Mouse (Mus musculus): ENCODE measurements around the gene Calr4. TPM values are rescaled to one million over a fixed set of nuclear protein-coding genes. Genes with fewer than 3 reads are reported as not detected.

The Calr4 gene
- polyA plus RNA-seq, 1 experiment from 2014 or later, result 0.46 TPM

GRCm38 (mm10) chr4:109238428-109239268, 4.4 kb downstream of the Calr4 start:
- H3K27ac ChIP-seq (replicated peaks), result no peak overlapping the region
- no peaks in the 10 kb centered on the region for H3K36me3 ChIP-seq
- no peak overlapping the region for H3K4me3 ChIP-seq
- H3K4me1 ChIP-seq, result peaks cover 3% of the 10 kb centered on the region; the same call in 1 of the 2 replicates
- H3K27me3 ChIP-seq, result no peaks in the 10 kb centered on the region
- no peak overlapping the region for H3K9ac ChIP-seq (replicated peaks)
- no peak overlapping the region for H3K4me2 ChIP-seq (replicated peaks)
- no peaks in the 10 kb centered on the region for H3K9me3 ChIP-seq
- WGBS, result 88% methylated on average over 24 of the region's 24 CpGs
- no peak for ATAC-seq (ENCODE audit: low FRiP score, low read depth)

DNA sequence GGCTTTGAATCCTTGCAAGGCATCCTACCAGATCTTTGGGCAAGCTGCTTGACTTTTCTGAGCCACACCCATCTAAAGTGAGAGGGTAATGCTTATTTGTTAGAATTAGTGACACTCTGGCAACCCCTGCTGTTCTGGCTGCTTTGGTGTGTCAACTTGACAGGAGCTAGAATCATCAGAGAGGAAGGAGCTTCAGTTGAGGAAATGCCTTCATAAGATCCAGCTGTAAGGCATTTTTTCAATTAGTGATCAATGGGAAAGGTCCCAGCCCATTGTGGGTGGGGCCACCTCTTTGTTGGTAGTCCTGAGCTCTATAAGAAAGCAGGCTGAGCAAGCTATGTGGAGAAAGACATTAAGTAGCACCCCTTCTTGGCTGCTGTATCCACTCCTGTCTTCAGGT, 6.9 kb downstream of the Calr4 start:
- H3K36me3 ChIP-seq, result no peaks in the 10 kb centered on the region
- no peak for ATAC-seq (ENCODE audit: low FRiP score, low read depth)
- no peaks in the 10 kb centered on the region for H3K27me3 ChIP-seq
- H3K9me3 ChIP-seq, result no peaks in the 10 kb centered on the region
- no peak overlapping the region for H3K4me3 ChIP-seq
- peaks cover 3% of the 10 kb centered on the region; the same call in 1 of the 2 replicates for H3K4me1 ChIP-seq
- H3K9ac ChIP-seq (replicated peaks), result no peak overlapping the region
- H3K27ac ChIP-seq (replicated peaks), result no peak overlapping the region
- no peak overlapping the region for H3K4me2 ChIP-seq (replicated peaks)

GRCm38 (mm10) chr4:109241934-109242333, 7.6 kb downstream of the Calr4 start:
- Histone ChIP-seq H3K36me3 (no peaks in the 10 kb centered on the region), H3K27me3 (no peaks in the 10 kb centered on the region), H3K4me2 (replicated peaks) (no peak overlapping the region), H3K27ac (replicated peaks) (no peak overlapping the region), H3K9me3 (no peaks in the 10 kb centered on the region), H3K9ac (replicated peaks) (no peak overlapping the region), H3K4me1 (no peaks in the 10 kb centered on the region), H3K4me3 (no peak overlapping the region)
- WGBS, result 85% methylated on average over 4 of the region's 4 CpGs
- ATAC-seq (ENCODE audit: low FRiP score, low read depth), result no peak

DNA sequence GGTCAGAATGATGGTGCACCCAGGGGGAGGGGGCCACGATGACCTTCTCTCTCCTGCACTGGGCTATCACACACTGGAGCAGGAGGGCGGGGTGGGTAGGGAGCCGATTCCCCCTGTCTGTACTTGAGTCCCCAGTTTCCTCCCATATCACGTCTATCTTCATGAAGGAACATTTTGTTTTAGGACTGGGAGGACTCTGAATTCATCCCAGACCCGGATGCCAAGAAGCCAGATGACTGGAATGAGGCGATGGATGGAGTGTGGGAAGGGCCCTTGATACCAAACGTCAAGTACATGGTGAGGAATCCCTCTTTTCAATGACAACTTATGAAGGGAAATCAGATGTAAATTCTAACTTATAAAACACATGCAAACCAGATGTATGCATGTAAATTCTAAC, 10.2 kb downstream of the Calr4 start:
- Histone ChIP-seq H3K27me3 (no peaks in the 10 kb centered on the region), H3K4me2 (replicated peaks) (no peak overlapping the region), H3K9me3 (no peaks in the 10 kb centered on the region), H3K9ac (replicated peaks) (no peak overlapping the region), H3K4me1 (no peaks in the 10 kb centered on the region), H3K27ac (replicated peaks) (no peak overlapping the region), H3K4me3 (no peak overlapping the region), H3K36me3 (no peaks in the 10 kb centered on the region)
- no peak for ATAC-seq (ENCODE audit: low FRiP score, low read depth)
- WGBS, result 90% methylated on average over 7 of the region's 7 CpGs

DNA sequence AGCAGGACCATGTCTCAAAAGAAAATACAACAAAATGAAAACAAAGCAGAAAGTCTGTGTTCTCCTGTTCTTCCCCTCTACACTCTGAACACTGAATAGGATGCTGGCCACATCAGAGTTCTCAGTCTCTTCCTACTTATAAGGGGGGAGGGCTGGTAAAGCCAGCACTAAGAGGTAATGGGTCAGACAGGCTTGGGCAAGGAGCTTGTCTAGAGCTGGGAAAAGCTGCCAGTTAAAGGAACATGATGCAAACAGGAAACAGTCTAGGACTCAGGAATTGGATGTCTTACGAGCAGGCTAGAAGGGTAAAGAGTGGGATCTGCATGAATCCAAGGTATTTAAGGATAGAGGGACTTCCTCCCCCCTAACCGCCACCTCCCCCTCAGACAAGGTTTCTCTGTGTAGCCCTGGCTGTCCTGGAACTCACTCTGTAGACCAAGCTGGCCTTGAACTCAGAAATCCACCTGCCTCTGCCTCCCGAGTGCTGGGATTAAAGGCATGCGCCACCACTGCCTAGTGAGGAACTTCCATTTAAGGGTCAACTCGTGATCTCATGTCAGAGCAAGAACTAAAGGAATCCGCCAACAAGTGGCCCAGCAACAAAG, 10.8 kb downstream of the Calr4 start:
- H3K9me3 ChIP-seq, result no peaks in the 10 kb centered on the region
- no peaks in the 10 kb centered on the region for H3K36me3 ChIP-seq
- H3K9ac ChIP-seq (replicated peaks), result no peak overlapping the region
- no peak for ATAC-seq (ENCODE audit: low FRiP score, low read depth)
- no peak overlapping the region for H3K27ac ChIP-seq (replicated peaks)
- H3K4me2 ChIP-seq (replicated peaks), result no peak overlapping the region
- H3K4me3 ChIP-seq, result no peak overlapping the region
- H3K4me1 ChIP-seq, result no peaks in the 10 kb centered on the region
- H3K27me3 ChIP-seq, result no peaks in the 10 kb centered on the region
- WGBS, result 88% methylated on average over 6 of the region's 6 CpGs

DNA sequence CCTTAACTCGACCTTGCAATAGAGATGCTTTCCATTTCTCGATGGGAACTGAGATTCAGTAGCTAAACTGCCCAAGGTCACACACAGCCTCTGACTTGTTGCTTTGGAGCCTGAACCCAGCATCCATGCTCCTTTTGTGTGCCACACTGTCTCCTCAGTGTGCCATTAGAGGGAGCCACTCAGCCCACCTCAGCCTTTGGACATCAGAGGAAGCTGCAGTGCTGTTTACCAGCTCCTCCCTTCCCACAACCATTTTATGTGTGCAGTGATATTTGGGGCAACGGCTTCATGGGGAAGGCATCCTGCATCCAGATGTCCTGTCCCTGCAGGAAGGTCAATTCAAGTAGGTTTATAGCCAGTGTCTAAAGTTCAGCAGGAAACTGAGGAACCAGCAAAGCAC, 17.3 kb downstream of the Calr4 start:
- H3K36me3 ChIP-seq, result no peaks in the 10 kb centered on the region
- H3K4me2 ChIP-seq (replicated peaks), result no peak overlapping the region
- H3K9me3 ChIP-seq, result no peaks in the 10 kb centered on the region
- no peak for ATAC-seq (ENCODE audit: low FRiP score, low read depth)
- 45% methylated on average over 3 of the region's 3 CpGs for WGBS
- H3K4me1 ChIP-seq, result no peaks in the 10 kb centered on the region
- H3K27ac ChIP-seq (replicated peaks), result no peak overlapping the region
- H3K27me3 ChIP-seq, result no peaks in the 10 kb centered on the region
- H3K4me3 ChIP-seq, result no peak overlapping the region
- H3K9ac ChIP-seq (replicated peaks), result no peak overlapping the region

GRCm38 (mm10) chr4:109252199-109252598, 17.9 kb downstream of the Calr4 start:
- Histone ChIP-seq H3K4me3 (no peak overlapping the region), H3K9ac (replicated peaks) (no peak overlapping the region), H3K27me3 (no peaks in the 10 kb centered on the region), H3K9me3 (no peaks in the 10 kb centered on the region), H3K27ac (replicated peaks) (no peak overlapping the region), H3K4me1 (no peaks in the 10 kb centered on the region), H3K36me3 (no peaks in the 10 kb centered on the region), H3K4me2 (replicated peaks) (no peak overlapping the region)
- no peak for ATAC-seq (ENCODE audit: low FRiP score, low read depth)
- WGBS, result 85% methylated on average over 4 of the region's 4 CpGs

DNA sequence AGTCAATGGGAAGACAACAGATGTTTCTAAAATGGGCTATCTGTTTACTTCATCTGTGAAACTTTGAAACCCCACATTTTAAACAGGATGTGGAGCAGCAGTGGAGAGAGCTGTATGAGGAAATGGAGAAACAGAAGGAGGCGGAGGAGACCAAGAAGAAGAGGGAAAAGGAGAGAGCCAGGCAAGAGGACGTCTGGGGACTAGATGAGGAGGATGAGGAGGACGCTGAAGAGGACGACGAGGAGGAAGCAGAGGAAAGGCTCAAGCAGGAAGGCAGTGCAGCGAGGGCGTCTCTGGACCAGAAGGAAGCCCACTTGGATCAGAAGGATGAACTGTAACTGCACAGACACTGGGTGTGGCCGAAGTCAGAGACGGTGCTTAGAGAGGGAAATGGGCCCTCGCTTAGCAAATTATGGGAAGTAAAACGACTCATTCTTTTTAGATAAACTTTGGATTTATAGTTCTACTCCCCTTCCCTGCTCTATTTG, 19.4 kb downstream of the Calr4 start:
- Histone ChIP-seq H3K27ac (replicated peaks) (no peak overlapping the region), H3K36me3 (no peaks in the 10 kb centered on the region), H3K4me3 (no peak overlapping the region), H3K4me1 (no peaks in the 10 kb centered on the region), H3K9ac (replicated peaks) (no peak overlapping the region), H3K27me3 (no peaks in the 10 kb centered on the region), H3K9me3 (no peaks in the 10 kb centered on the region), H3K4me2 (replicated peaks) (no peak overlapping the region)
- WGBS, result 77% methylated on average over 11 of the region's 11 CpGs
- ATAC-seq (ENCODE audit: low FRiP score, low read depth), result no peak

DNA sequence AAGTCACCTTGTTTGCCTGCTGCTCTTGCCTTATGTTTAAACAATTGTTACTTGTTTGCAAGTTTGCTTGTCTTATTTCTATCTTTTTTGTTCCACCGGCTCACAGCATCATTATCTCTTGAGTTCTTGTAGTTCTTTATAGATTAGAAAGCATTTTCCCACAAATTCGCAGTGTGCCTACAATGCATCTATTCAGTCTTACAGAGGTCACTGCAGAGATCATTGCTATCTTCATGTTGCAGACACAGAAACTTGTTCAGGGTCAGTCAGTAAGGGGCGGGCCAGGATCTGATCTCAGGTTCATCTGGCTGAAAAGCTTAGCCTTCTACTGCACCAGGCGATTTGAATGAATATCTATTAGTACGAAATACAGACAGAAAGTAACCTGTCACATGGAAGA, 20.2 kb downstream of the Calr4 start:
- no peak overlapping the region for H3K4me2 ChIP-seq (replicated peaks)
- no peak overlapping the region for H3K4me3 ChIP-seq
- no peak overlapping the region for H3K9ac ChIP-seq (replicated peaks)
- no peak for ATAC-seq (ENCODE audit: low FRiP score, low read depth)
- no peak overlapping the region for H3K27ac ChIP-seq (replicated peaks)
- WGBS, result 85% methylated on average over 5 of the region's 5 CpGs
- no peaks in the 10 kb centered on the region for H3K27me3 ChIP-seq
- no peaks in the 10 kb centered on the region for H3K36me3 ChIP-seq
- H3K9me3 ChIP-seq, result no peaks in the 10 kb centered on the region
- no peaks in the 10 kb centered on the region for H3K4me1 ChIP-seq

- 90% methylated on average over 2 of the region's 2 CpGs for WGBS
- no peak overlapping the region for H3K27ac ChIP-seq (replicated peaks)
- H3K4me2 ChIP-seq (replicated peaks), result no peak overlapping the region
- no peaks in the 10 kb centered on the region for H3K9me3 ChIP-seq
- H3K36me3 ChIP-seq, result no peaks in the 10 kb centered on the region
- no peak for ATAC-seq (ENCODE audit: low FRiP score, low read depth)
- no peaks in the 10 kb centered on the region for H3K4me1 ChIP-seq
- H3K27me3 ChIP-seq, result no peaks in the 10 kb centered on the region
- no peak overlapping the region for H3K9ac ChIP-seq (replicated peaks)
- no peak overlapping the region for H3K4me3 ChIP-seq
Observed at GRCm38 (mm10) chr4:109255321-109255720, 21.0 kb downstream of the Calr4 start.

DNA sequence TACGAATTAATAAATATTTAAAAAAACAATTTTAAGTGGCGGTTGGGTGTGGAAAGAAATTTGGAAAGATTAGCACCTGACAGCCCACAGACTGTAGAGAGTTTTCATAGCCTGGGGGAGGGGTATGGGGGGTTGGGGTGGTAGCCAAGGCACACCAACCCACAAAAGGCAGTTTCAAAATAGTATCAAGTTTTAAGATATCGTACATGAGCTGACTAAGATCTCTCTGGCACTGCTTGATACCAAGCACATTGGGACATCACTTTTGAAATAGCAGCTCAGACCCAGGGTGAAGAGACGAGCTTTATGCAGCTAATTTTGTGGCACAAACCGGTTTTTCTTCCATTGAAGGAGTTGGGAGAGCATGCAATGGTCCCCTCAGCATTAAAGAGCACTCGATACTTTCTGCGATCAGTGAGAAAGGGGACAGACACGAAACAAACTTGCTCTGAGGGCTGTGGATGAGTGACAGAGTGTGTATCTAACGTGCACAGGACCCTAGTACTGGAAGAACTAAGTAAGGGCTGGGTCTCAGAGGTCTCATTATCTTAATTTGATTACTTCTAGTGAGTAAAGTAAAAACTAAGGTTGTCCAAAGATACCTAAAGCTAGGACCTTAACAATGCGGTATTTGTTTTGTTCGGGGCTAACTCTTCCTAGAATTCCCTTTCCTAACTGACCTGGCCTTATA, 21.6 kb downstream of the Calr4 start:
- no peaks in the 10 kb centered on the region for H3K27me3 ChIP-seq
- ATAC-seq (ENCODE audit: low FRiP score, low read depth), result no peak
- H3K4me2 ChIP-seq (replicated peaks), result no peak overlapping the region
- no peak overlapping the region for H3K4me3 ChIP-seq
- no peak overlapping the region for H3K27ac ChIP-seq (replicated peaks)
- no peak overlapping the region for H3K9ac ChIP-seq (replicated peaks)
- 83% methylated on average over 11 of the region's 11 CpGs for WGBS
- H3K9me3 ChIP-seq, result no peaks in the 10 kb centered on the region
- no peaks in the 10 kb centered on the region for H3K4me1 ChIP-seq
- no peaks in the 10 kb centered on the region for H3K36me3 ChIP-seq

GRCm38 (mm10) chr4:109256791-109257190, 22.5 kb downstream of the Calr4 start:
- Histone ChIP-seq H3K4me3 (no peak overlapping the region), H3K27ac (replicated peaks) (no peak overlapping the region), H3K36me3 (no peaks in the 10 kb centered on the region), H3K9ac (replicated peaks) (no peak overlapping the region), H3K9me3 (no peaks in the 10 kb centered on the region), H3K4me2 (replicated peaks) (no peak overlapping the region), H3K4me1 (no peaks in the 10 kb centered on the region), H3K27me3 (no peaks in the 10 kb centered on the region)
- no peak for ATAC-seq (ENCODE audit: low FRiP score, low read depth)
- 85% methylated on average over 6 of the region's 6 CpGs for WGBS

Data from midbrain, embryonic 12.5 days (tissue).